In the genomic region with DNA sequence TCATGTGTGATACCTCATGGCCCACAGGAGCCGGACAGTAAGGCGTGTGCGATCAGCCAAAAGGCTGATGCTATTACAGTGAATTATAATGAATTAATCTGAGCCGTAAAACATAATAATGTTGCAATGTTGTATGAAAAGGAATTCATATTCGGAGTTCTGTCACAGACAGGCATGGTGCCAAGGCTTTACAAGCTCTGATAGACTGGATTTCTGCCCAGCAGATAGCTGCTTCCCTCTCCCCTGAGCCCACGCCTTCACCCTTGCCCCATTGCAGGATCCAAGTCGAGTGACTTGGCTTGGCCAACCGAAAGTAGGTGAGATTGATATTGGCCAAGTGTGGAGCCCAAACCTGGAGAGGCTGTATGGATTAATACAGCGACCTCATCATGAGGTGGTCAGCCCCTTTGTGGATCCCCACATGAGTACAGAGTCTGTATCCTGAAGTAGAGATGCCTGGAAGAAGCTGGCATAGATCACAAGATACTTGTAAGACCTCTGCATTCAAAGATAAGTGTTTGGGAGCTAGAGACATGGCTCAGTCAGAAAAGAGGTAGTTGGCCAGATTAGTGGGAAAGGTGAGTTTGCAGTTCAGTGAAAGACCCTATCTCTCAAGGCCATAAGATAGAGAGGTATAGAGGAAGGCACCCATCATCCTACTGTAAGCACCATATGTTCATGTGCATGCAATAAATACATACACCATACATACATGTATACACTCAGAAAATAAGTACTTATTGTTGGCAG, we compare ENCODE assay signal across 27 mouse cellular contexts.
A peak's percentile ranks its signal among the peaks of the same experiment; 100 is the strongest.
DNase-seq lines count a peak whose midpoint lies in the region; TF ChIP-seq lines count a peak whose summit lies in the region.
"Had no signal": no experiment of that assay in that cellular context is flagged by ENCODE, and none has a peak within 500 bp of the region (broad histone marks: within the 10 kb centered on the region; RNA-seq: fewer than 3 reads in every experiment).

No protein-coding gene starts in this region.

- H3K9me3 ChIP-seq in MEL (replicated peaks; ENCODE audit: insufficient read depth, low read length), result no peaks in the 10 kb centered on the region
- H3K9me3 ChIP-seq: embryonic facial prominence, embryonic 10.5 days; embryonic facial prominence, embryonic 15.5 days; forebrain, embryonic 13.5 days; heart, embryonic 13.5 days; hindbrain, embryonic 10.5 days; intestine, embryonic 15.5 days; limb, embryonic 13.5 days; lung, embryonic 15.5 days; neural tube, embryonic 12.5 days had no signal

- no peak overlapping the region for H3K4me3 ChIP-seq in MEL (ENCODE audit: control insufficient read depth in 1 of 2, insufficient read depth in 1 of 2, low read depth in 2 of 2, low read length in 2 of 2)
- H3K4me3 ChIP-seq: embryonic facial prominence, embryonic 10.5 days; embryonic facial prominence, embryonic 15.5 days; forebrain, embryonic 13.5 days; gastrocnemius, adult 2 months; heart, embryonic 13.5 days; hindbrain, embryonic 10.5 days; intestine, embryonic 15.5 days; limb, embryonic 13.5 days; lung, embryonic 15.5 days; myocyte; neural tube, embryonic 12.5 days had no signal

- H3K79me2 ChIP-seq in MEL (ENCODE audit: control insufficient read depth, insufficient read depth, low read length, poor library complexity), result no peaks in the 10 kb centered on the region

- TF ChIP-seq POLR2A in MEL (IDR thresholded peaks at IDR 0.05; ENCODE audit: control insufficient read depth in 1 of 2, insufficient read depth in 1 of 2, low read depth in 1 of 2, low read length in 2 of 2, poor library complexity in 1 of 2), result no peak

- DNase-seq in cerebellum, postnatal 10 days, result peak; percentile 37 to 45
- no peak for DNase-seq in cerebellum, postnatal 4 days (ENCODE audit: low spot score in 2 of 2)
- DNase-seq in layer of hippocampus, adult 11-12 months (ENCODE audit: low spot score), result peak; percentile 52
- no peak for DNase-seq in layer of hippocampus, postnatal 25 days (ENCODE audit: extremely low spot score in 1 of 2, low spot score in 1 of 2)
- DNase-seq in MEL (ENCODE audit: low read depth, low spot score) (peak; percentile 61), adipocyte (ENCODE audit: low spot score) (peak; percentile 30)
- DNase-seq in spleen, adult 12 weeks (ENCODE audit: low spot score), result no peak
- DNase-seq: cerebellum, adult 11-12 months; cerebellum, adult 9-11 months; gastrocnemius, adult 2 months; heart, postnatal 14 days; kidney, adult 2 months; right cerebral cortex, adult 18-20 months; thymus, adult 18-20 months; thymus, postnatal 36 days had no signal

- no peak for TF ChIP-seq RAD21 in MEL (IDR thresholded peaks at IDR 0.05; ENCODE audit: low read depth, low read length)

- H3K36me3 ChIP-seq in MEL (ENCODE audit: control insufficient read depth in 1 of 2, insufficient read depth in 2 of 2, low read length in 2 of 2), result peaks cover 0 to 14% of the 10 kb centered on the region in 2 experiments; a peak in 2 of 4 replicates
- H3K36me3 ChIP-seq: embryonic facial prominence, embryonic 10.5 days; embryonic facial prominence, embryonic 15.5 days; heart, embryonic 13.5 days; hindbrain, embryonic 10.5 days; intestine, embryonic 15.5 days; limb, embryonic 13.5 days; lung, embryonic 15.5 days; neural tube, embryonic 12.5 days had no signal

- no peaks in the 10 kb centered on the region for H3K27me3 ChIP-seq in MEL (ENCODE audit: control insufficient read depth in 1 of 2, insufficient read depth in 2 of 2, low read length in 2 of 2)
- H3K27me3 ChIP-seq: forebrain, embryonic 13.5 days; intestine, embryonic 15.5 days; limb, embryonic 13.5 days; lung, embryonic 15.5 days; neural tube, embryonic 12.5 days had no signal

- no peak overlapping the region for H3K9ac ChIP-seq in MEL (ENCODE audit: control insufficient read depth, low read depth, low read length, poor library complexity, severe bottlenecking)
- H3K9ac ChIP-seq: embryonic facial prominence, embryonic 15.5 days; forebrain, embryonic 13.5 days; heart, embryonic 13.5 days; intestine, embryonic 15.5 days; limb, embryonic 13.5 days; lung, embryonic 15.5 days; neural tube, embryonic 12.5 days had no signal

- TF ChIP-seq CTCF in MEL (IDR thresholded peaks at IDR 0.05 in 2 of 3, conservative IDR thresholded peaks at IDR 0.05 in 1 of 3; ENCODE audit: control insufficient read depth in 1 of 3, insufficient read depth in 1 of 3, low read depth in 2 of 3, low read length in 3 of 3, poor library complexity in 1 of 3, severe bottlenecking in 1 of 3), result no peak

- H3K4me1 ChIP-seq in MEL (ENCODE audit: control insufficient read depth in 1 of 2, insufficient read depth in 2 of 2, low read length in 2 of 2), result peaks cover 10 to 28% of the 10 kb centered on the region in 2 experiments
- H3K4me1 ChIP-seq: embryonic facial prominence, embryonic 10.5 days; embryonic facial prominence, embryonic 15.5 days; forebrain, embryonic 13.5 days; intestine, embryonic 15.5 days; limb, embryonic 13.5 days; lung, embryonic 15.5 days had no signal

- TF ChIP-seq EP300 in MEL (IDR thresholded peaks at IDR 0.05; ENCODE audit: low read depth in 1 of 2, low read length in 2 of 2), result peak; percentile 68 to 80

- no peak overlapping the region for H3K27ac ChIP-seq in MEL (ENCODE audit: control insufficient read depth, low read depth, low read length)
- H3K27ac ChIP-seq: embryonic facial prominence, embryonic 10.5 days; embryonic facial prominence, embryonic 15.5 days; forebrain, embryonic 13.5 days; gastrocnemius, adult 2 months; heart, embryonic 13.5 days; hindbrain, embryonic 10.5 days; intestine, embryonic 15.5 days; kidney, postnatal 0 days; limb, embryonic 13.5 days; lung, embryonic 15.5 days; neural tube, embryonic 12.5 days; stomach, postnatal 0 days had no signal

TF ChIP-seq in MEL, 35 proteins besides CTCF, POLR2A, EP300 and RAD21:
- peak; percentile 40 for TF ChIP-seq ETS1 (IDR thresholded peaks at IDR 0.05; ENCODE audit: low read depth, low read length)
- no peak for TF ChIP-seq HCFC1 (IDR thresholded peaks at IDR 0.05; ENCODE audit: low read depth, low read length)
- no peak for TF ChIP-seq NRF1 (IDR thresholded peaks at IDR 0.05; ENCODE audit: insufficient read depth, low read depth, low read length, poor library complexity, severe bottlenecking)
- peak; percentile 65 for TF ChIP-seq TCF12 (IDR thresholded peaks at IDR 0.05; ENCODE audit: low read depth, low read length)
- peak; percentile 21; the same call in 1 of the 2 replicates for TF ChIP-seq MXI1 (IDR thresholded peaks at IDR 0.05; ENCODE audit: low read depth, low read length)
- no peak for TF ChIP-seq MYC (IDR thresholded peaks at IDR 0.05; ENCODE audit: low read depth, low read length)
- no peak for TF ChIP-seq MYB (IDR thresholded peaks at IDR 0.05; ENCODE audit: low read depth, low read length)
- peak; percentile 48 for TF ChIP-seq RCOR1 (IDR thresholded peaks at IDR 0.05; ENCODE audit: low read depth, low read length)
- TF ChIP-seq USF2 (IDR thresholded peaks at IDR 0.05; ENCODE audit: borderline replicate concordance in 1 of 2, insufficient read depth in 1 of 2, low read depth in 1 of 2, low read length in 2 of 2), result no peak
- TF ChIP-seq GATA1 (IDR thresholded peaks at IDR 0.05; ENCODE audit: low read depth, low read length), result peak; percentile 74
- no peak for TF ChIP-seq TBP (IDR thresholded peaks at IDR 0.05; ENCODE audit: low read depth, low read length)

Comparison
In these comparisons a context has a peak if more than half of its experiments do, and no peak if none do; other contexts are left out.
1. DNase-seq: peak in cerebellum, postnatal 10 days (2 of 2), layer of hippocampus, adult 11-12 months (single experiment), MEL (single experiment) and adipocyte (single experiment); none in cerebellum, postnatal 4 days (0 of 2), layer of hippocampus, postnatal 25 days (0 of 2) and spleen, adult 12 weeks (single experiment).